Mouse (Mus musculus) G1E (cell line): ENCODE results near the gene Il4i1. TPM values are rescaled to one million over a fixed set of nuclear protein-coding genes. Genes with fewer than 3 reads are reported as not detected.

Experiments
- ATAC-seq: 2 replicates; pipeline ENCODE4 v1.8.0; 2016; ENCODE audit warnings: mild to moderate bottlenecking; ENCODE audit not compliant: insufficient number of reproducible peaks, poor library complexity, low FRiP score, severe bottlenecking; ENCODE audit errors: extremely low read depth
- DNase-seq: peaks from one replicate; pipeline ENCODE4 v3.0.0; 2012; ENCODE audit warnings: low spot score
- H3K27me3 ChIP-seq: 2 replicates; pipeline ENCODE4 v1.6.1; 2012; ENCODE audit warnings: mild to moderate bottlenecking, low read length, inconsistent platforms; ENCODE audit not compliant: insufficient read depth
- H3K36me3 ChIP-seq: replicated peaks from 2 replicates; pipeline ENCODE3; 2012; ENCODE audit warnings: mild to moderate bottlenecking, inconsistent platforms
- H3K4me1 ChIP-seq: 2 replicates; pipeline ENCODE4 v1.6.1; 2012; ENCODE audit warnings: low read depth, low read length, inconsistent platforms, mixed read lengths; ENCODE audit not compliant: insufficient read depth
- H3K4me3 ChIP-seq: 2 replicates; pipeline ENCODE4 v1.5.1; 2012; ENCODE audit warnings: low read depth, mild to moderate bottlenecking, inconsistent platforms, low read length, moderate library complexity, mixed read lengths
- H3K9me3 ChIP-seq: replicated peaks from 2 replicates; pipeline ENCODE4 v1.6.1; 2012; ENCODE audit warnings: inconsistent platforms
- CTCF ChIP-seq: IDR thresholded peaks from 2 replicates; pipeline ENCODE4 v1.5.1; 2012; ENCODE audit warnings: low read depth, low read length, inconsistent platforms, mixed read lengths
- GATA1 ChIP-seq: IDR thresholded peaks from 2 replicates; pipeline ENCODE4 v1.6.1; 2012; ENCODE audit warnings: borderline replicate concordance, low read length, inconsistent platforms, mixed read lengths
- GATA2 ChIP-seq: IDR thresholded peaks from 2 replicates; pipeline ENCODE4 v1.6.1; 2012; ENCODE audit warnings: low read depth, low read length, inconsistent platforms, borderline replicate concordance
- POLR2AphosphoS5 ChIP-seq: IDR thresholded peaks from 2 replicates; pipeline ENCODE4 v1.6.1; 2012; ENCODE audit warnings: low read depth, low read length, inconsistent platforms; ENCODE audit not compliant: insufficient replicate concordance
- TAL1 ChIP-seq: conservative IDR thresholded peaks from 2 replicates; pipeline ENCODE4 v1.6.1; 2012; ENCODE audit warnings: low read depth, low read length, inconsistent platforms, mixed read lengths
- polyA plus RNA-seq: library from polyadenylated mRNA; stranded (reverse); fragments of >175 nt; gene quantifications from 2 replicates; pipeline ENCODE4 v1.2.3, GENCODE M21; 2012
- total RNA-seq, 2 experiments: library from RNA; stranded (forward) in 1 of 2; stranded (reverse) in 1 of 2; fragments of 200-1000 nt in 1 of 2; fragments of >200 nt in 1 of 2; fragmentation: Nextera tagmentation in 1 of 2; gene quantifications; 2 replicates each; pipeline ENCODE4 v1.2.3; 2014 to 2017

The Il4i1 gene
- total and polyA plus RNA-seq, 3 experiments = 1.3 to 4.2 (median 3.2) TPM

- H3K9me3 ChIP-seq = no peaks in the 10 kb centered on the region
- H3K4me1 ChIP-seq = peaks cover 28% of the 10 kb centered on the region
- ATAC-seq (no peak), DNase-seq (no peak)
- H3K4me3 ChIP-seq = no peak overlapping the region
- peaks cover 65% of the 10 kb centered on the region for H3K36me3 ChIP-seq
- no peaks in the 10 kb centered on the region for H3K27me3 ChIP-seq
- TF ChIP-seq GATA2 = no peak
- no peak for TF ChIP-seq CTCF
- no peak for TF ChIP-seq GATA1
- TF ChIP-seq POLR2AphosphoS5 = no peak
- no peak for TF ChIP-seq TAL1
These were observed 3.4 kb upstream of the Il4i1 start for GRCm38 (mm10) chr7:44812651-44813325.

GRCm38 (mm10) chr7:44813985-44814384, 2.2 kb upstream of the Il4i1 start:
- ATAC-seq (no peak), DNase-seq (no peak)
- TF ChIP-seq POLR2AphosphoS5 = no peak
- no peak for TF ChIP-seq GATA2
- no peak for TF ChIP-seq CTCF
- no peak for TF ChIP-seq TAL1
- TF ChIP-seq GATA1 = no peak
- H3K36me3 ChIP-seq = peaks cover 76% of the 10 kb centered on the region
- H3K4me1 ChIP-seq = peaks cover 38% of the 10 kb centered on the region
- H3K27me3 ChIP-seq = no peaks in the 10 kb centered on the region
- no peaks in the 10 kb centered on the region for H3K9me3 ChIP-seq
- peak overlapping the region; percentile 14; the same call in 1 of the 2 replicates for H3K4me3 ChIP-seq

DNA sequence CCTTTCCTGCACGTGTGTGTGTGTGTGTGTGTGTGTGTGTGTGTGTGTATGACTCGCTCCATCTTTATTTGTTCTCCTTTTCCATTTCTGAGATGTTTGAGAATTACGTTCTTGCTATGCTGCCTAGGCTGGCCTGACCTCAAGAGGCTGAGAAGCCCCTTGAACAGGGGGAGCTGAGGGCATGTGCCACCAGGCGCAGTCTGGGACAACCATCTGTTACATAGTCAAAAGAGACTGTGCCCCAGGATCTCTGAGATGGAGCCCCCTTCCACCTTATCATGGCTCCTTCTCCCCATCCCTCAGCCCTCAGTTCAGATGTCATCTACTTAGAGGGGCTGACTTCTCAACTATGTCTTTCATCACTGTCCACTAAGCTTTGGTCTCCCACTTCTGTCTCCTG, 1.8 kb upstream of the Il4i1 start:
- H3K4me3 ChIP-seq = peak overlapping the region; percentile 88; the same call in 1 of the 2 replicates

GRCm38 (mm10) chr7:44814952-44815553, 1.1 kb upstream of the Il4i1 start:
- H3K36me3 ChIP-seq = peaks cover 82% of the 10 kb centered on the region

More for the DNA sequence above, 1.8 kb upstream of the Il4i1 start:
- TF ChIP-seq GATA1 (no peak), GATA2 (no peak), POLR2AphosphoS5 (no peak), CTCF (no peak), TAL1 (no peak)
- Histone ChIP-seq H3K4me1 (peaks cover 42% of the 10 kb centered on the region), H3K27me3 (no peaks in the 10 kb centered on the region), H3K36me3 (peaks cover 79% of the 10 kb centered on the region), H3K9me3 (no peaks in the 10 kb centered on the region)
- no peak for DNase-seq
- no peak for ATAC-seq

DNA sequence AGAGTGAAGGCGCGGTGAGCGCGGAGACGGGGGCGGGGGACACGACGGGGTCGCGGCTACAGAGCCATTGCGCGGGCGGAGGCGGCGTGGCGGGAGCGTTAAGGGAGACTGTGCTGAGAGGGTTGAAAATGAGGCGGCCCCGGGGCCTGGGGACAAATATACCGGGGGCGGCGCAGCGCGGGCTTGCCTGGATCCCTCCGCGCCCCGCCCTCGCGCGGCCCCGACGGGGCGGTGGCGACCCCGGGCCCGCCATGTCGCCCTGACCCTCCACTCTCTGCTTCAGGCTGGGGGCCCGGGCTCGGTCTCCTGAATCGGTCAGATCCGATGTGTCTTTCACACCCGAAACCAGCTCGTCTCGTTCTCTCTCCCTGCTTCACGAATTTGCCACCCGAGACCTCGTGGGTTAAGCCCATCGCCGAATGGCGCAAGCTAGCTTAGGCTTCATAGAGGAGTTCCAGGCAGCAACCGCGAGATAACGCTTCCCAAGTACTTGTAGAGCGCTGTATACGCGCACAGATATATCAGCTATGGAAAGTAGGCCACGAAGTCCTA, 359 bp downstream of the Il4i1 start, which contains the start of gene Atf5:
Gene Atf5 (minus strand): TSS at position 189 of the 552 bp plus-strand sequence.
- peaks cover 85% of the 10 kb centered on the region for H3K36me3 ChIP-seq
- H3K4me1 ChIP-seq = peaks cover 64% of the 10 kb centered on the region
- TF ChIP-seq CTCF = no peak
- TF ChIP-seq GATA2 = no peak
- TF ChIP-seq TAL1 = no peak
- peak within 1 kb of the TSS; percentile 88 for H3K4me3 ChIP-seq
- no peaks in the 10 kb centered on the region for H3K9me3 ChIP-seq
- no peak for ATAC-seq
- no peaks in the 10 kb centered on the region for H3K27me3 ChIP-seq
- peak; percentile 72 for DNase-seq

More at GRCm38 (mm10) chr7:44814952-44815553, 1.1 kb upstream of the Il4i1 start:
- Histone ChIP-seq H3K4me1 (peaks cover 49% of the 10 kb centered on the region), H3K4me3 (peak overlapping the region; percentile 88), H3K9me3 (no peaks in the 10 kb centered on the region), H3K27me3 (no peaks in the 10 kb centered on the region)
- no peak for TF ChIP-seq GATA2
- no peak for TF ChIP-seq GATA1
- no peak for TF ChIP-seq CTCF
- ATAC-seq = no peak
- no peak for DNase-seq

DNA sequence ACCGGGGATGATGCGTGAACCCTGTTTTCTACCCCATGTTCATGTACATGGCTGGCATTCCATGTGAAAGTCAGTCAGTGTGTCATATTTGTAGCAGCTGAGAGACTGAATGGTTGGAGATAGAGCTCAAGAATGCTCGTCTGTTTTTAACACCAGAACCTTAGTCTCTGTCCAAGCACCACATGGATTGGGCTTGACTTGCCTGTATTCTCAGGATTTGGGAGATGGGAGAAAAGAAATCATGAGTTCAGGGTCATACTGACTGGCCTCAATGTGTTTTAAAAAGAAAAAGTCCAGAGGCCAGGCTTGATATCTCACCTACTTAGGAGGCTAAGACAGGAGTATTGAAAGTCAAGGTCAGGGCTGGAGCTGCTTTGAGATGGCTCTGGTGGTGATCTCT, 1.3 kb downstream of the Il4i1 start:
- H3K27me3 ChIP-seq = no peaks in the 10 kb centered on the region
- TF ChIP-seq GATA1 = no peak
- no peak for TF ChIP-seq GATA2
- no peak for TF ChIP-seq POLR2AphosphoS5
- H3K9me3 ChIP-seq = no peaks in the 10 kb centered on the region
- H3K4me3 ChIP-seq = peak overlapping the region; percentile 88
- no peak for ATAC-seq
- DNase-seq = no peak
- H3K4me1 ChIP-seq = peaks cover 67% of the 10 kb centered on the region
- H3K36me3 ChIP-seq = peaks cover 82% of the 10 kb centered on the region
